Mouse (Mus musculus) mesoderm, embryonic 11.5 days (tissue): ENCODE data around the gene Hal.

ENCODE experiments used
- DNase-seq: peaks from one replicate; pipeline ENCODE4 v3.0.0-alpha.2; 2012; ENCODE audit warnings: low read depth, low spot score

Hal gene

DNA sequence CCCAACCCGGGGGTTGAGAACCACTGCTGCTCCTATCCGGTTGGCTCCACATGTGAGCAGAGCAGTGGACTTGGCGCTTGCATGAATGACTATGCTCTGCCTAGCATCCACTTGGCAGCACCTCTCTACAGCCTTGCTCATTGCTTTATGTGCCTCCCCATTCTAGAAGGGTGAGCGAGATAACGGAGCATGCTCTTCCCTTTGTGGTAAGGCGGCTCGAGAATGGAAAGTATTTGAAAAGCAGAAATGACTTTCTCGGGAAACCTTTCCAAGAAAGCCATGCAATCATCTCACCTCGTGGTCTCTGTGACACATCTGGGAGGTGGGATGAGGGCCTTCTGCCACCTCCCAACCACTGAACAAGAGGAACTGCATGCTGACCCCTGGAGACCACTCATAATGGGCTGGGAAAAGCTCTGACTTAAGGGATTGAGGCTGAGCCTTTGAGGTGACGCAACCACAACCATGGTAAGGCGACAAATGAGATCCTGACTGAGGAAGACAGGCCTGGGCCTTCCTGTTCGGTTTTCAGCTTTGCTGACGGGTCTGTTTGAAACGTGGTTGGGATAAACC lies 76.0 kb downstream of the Hal start:
- DNase-seq, result no peak

DNA sequence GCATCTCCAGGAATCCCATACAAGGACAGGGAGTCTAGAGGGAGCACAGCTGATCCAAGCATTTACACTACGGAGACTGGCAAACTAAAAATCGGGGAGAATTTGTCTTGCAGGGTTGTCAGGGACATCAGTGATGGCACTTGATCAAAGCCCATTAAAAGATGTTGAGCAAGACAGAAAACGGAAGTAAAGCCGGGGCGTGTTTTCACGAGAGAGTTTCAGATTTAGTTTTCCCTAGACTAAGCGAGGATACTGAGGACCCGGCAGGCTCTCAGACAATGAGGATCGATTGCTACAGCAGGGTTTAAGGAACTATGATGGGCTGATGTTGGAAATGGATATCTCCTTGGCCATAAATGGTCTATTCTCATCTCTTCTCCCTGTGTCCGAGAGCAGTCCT lies 78.5 kb downstream of the Hal start:
- DNase-seq, result no peak

GRCm38 (mm10) chr10:93567841-93568566 lies 79.4 kb downstream of the Hal start:
- DNase-seq, result no peak

- DNase-seq, result no peak
Measured at GRCm38 (mm10) chr10:93568671-93569070, 80.1 kb downstream of the Hal start.
